Mouse (Mus musculus) megakaryocyte, embryonic 14.5 days (primary cell): ENCODE results near the gene Evl. TPM values are rescaled to one million over a fixed set of nuclear protein-coding genes. Genes with fewer than 3 reads are reported as not detected.
"Not testable (repeated sequence)": the region's sequence is repeated elsewhere in the genome, so short reads cannot be mapped to it uniquely, and the experiment has no call there.

ENCODE experiments used
- H3K27me3 ChIP-seq: replicated peaks from 2 replicates; pipeline ENCODE3; 2012; ENCODE audit warnings: inconsistent platforms
- H3K36me3 ChIP-seq: replicated peaks from 2 replicates; pipeline ENCODE3; 2012; ENCODE audit warnings: low read length, inconsistent platforms, mixed read lengths
- H3K4me1 ChIP-seq: 2 replicates; pipeline ENCODE4 v1.6.1; 2012; ENCODE audit warnings: inconsistent platforms
- H3K4me3 ChIP-seq: replicated peaks from 2 replicates; pipeline ENCODE3; 2012; ENCODE audit warnings: moderate library complexity, mild to moderate bottlenecking, inconsistent platforms
- H3K9me3 ChIP-seq: 2 replicates; pipeline ENCODE4 v1.6.1; 2012; ENCODE audit warnings: inconsistent platforms
- FLI1 ChIP-seq: IDR thresholded peaks from 2 replicates; pipeline ENCODE4 v1.6.1; 2012; ENCODE audit warnings: low read length, inconsistent platforms, mixed read lengths
- GATA1 ChIP-seq: IDR thresholded peaks from 3 replicates; pipeline ENCODE4 v1.6.1; 2012; ENCODE audit warnings: mixed read lengths, low read length, inconsistent platforms, borderline replicate concordance
- polyA plus RNA-seq: library from polyadenylated mRNA; stranded (reverse); fragments of >175 nt; gene quantifications from 2 replicates; pipeline ENCODE4 v1.2.3, GENCODE M21; 2012; ENCODE audit warnings: low replicate concordance; ENCODE audit not compliant: insufficient read depth

The Evl gene
- polyA plus RNA-seq: 10.7 and 77.2 TPM in 2 replicates

GRCm38 (mm10) chr12:108554120-108554841, at the start of gene Evl:
Gene Evl (plus strand): TSS chr12:108554720.
- peaks cover 13% of the 10 kb centered on the region for H3K4me1 ChIP-seq
- no peaks in the 10 kb centered on the region for H3K9me3 ChIP-seq
- TF ChIP-seq GATA1: no peak
- TF ChIP-seq FLI1: no peak
- peaks cover 73% of the 10 kb centered on the region for H3K27me3 ChIP-seq
- peak within 1 kb of the TSS; percentile 90 for H3K4me3 ChIP-seq
- no peaks in the 10 kb centered on the region for H3K36me3 ChIP-seq

- Histone ChIP-seq H3K9me3 (0 out of 2 replicates have a peak, but pooled peaks cover 5% of the 10 kb centered on the region), H3K4me1 (peaks cover 13% of the 10 kb centered on the region; the same call in 1 of the 2 replicates), H3K36me3 (no peaks in the 10 kb centered on the region), H3K4me3 (no peak overlapping the region), H3K27me3 (peaks cover 28% of the 10 kb centered on the region)
- TF ChIP-seq GATA1: no peak
- TF ChIP-seq FLI1: no peak
Observed at GRCm38 (mm10) chr12:108505846-108506245, 48.7 kb upstream of the Evl start.

- not testable (repeated sequence) for H3K9me3 ChIP-seq, H3K36me3 ChIP-seq, H3K4me3 ChIP-seq
- peaks cover 32% of the 10 kb centered on the region for H3K27me3 ChIP-seq
- H3K4me1 ChIP-seq: peaks cover 13% of the 10 kb centered on the region; the same call in 1 of the 2 replicates
Observed at GRCm38 (mm10) chr12:108507046-108507445, 47.5 kb upstream of the Evl start.

- Histone ChIP-seq H3K27me3 (peaks cover 33% of the 10 kb centered on the region), H3K4me3 (no peak overlapping the region), H3K36me3 (no peaks in the 10 kb centered on the region), H3K9me3 (no peaks in the 10 kb centered on the region), H3K4me1 (no peaks in the 10 kb centered on the region)
- no peak for TF ChIP-seq FLI1
- no peak for TF ChIP-seq GATA1
Observed at GRCm38 (mm10) chr12:108510571-108510970, 43.9 kb upstream of the Evl start.

GRCm38 (mm10) chr12:108511009-108511408, 43.5 kb upstream of the Evl start:
- TF ChIP-seq FLI1: no peak
- TF ChIP-seq GATA1: no peak
- H3K36me3 ChIP-seq: no peaks in the 10 kb centered on the region
- no peak overlapping the region for H3K4me3 ChIP-seq
- H3K27me3 ChIP-seq: peaks cover 36% of the 10 kb centered on the region
- no peaks in the 10 kb centered on the region for H3K9me3 ChIP-seq
- H3K4me1 ChIP-seq: no peaks in the 10 kb centered on the region

GRCm38 (mm10) chr12:108515464-108515863, 39.1 kb upstream of the Evl start:
- no peaks in the 10 kb centered on the region for H3K9me3 ChIP-seq
- no peaks in the 10 kb centered on the region for H3K36me3 ChIP-seq
- peaks cover 41% of the 10 kb centered on the region for H3K27me3 ChIP-seq
- H3K4me3 ChIP-seq: no peak overlapping the region
- H3K4me1 ChIP-seq: no peaks in the 10 kb centered on the region
- TF ChIP-seq FLI1: no peak
- no peak for TF ChIP-seq GATA1

GRCm38 (mm10) chr12:108519374-108519773, 35.1 kb upstream of the Evl start:
- Histone ChIP-seq H3K4me1 (no peaks in the 10 kb centered on the region), H3K4me3 (no peak overlapping the region), H3K36me3 (no peaks in the 10 kb centered on the region), H3K9me3 (0 out of 2 replicates have a peak, but pooled peaks cover 2% of the 10 kb centered on the region), H3K27me3 (peaks cover 23% of the 10 kb centered on the region)
- TF ChIP-seq FLI1 (no peak), GATA1 (no peak)

GRCm38 (mm10) chr12:108529214-108529613, 25.3 kb upstream of the Evl start:
- Histone ChIP-seq H3K27me3 (peaks cover 31% of the 10 kb centered on the region), H3K4me3 (no peak overlapping the region), H3K9me3 (no peaks in the 10 kb centered on the region), H3K4me1 (peaks cover 7% of the 10 kb centered on the region), H3K36me3 (no peaks in the 10 kb centered on the region)
- TF ChIP-seq FLI1: no peak
- no peak for TF ChIP-seq GATA1

- Histone ChIP-seq H3K27me3 (peaks cover 43% of the 10 kb centered on the region), H3K36me3 (no peaks in the 10 kb centered on the region), H3K9me3 (no peaks in the 10 kb centered on the region), H3K4me3 (no peak overlapping the region), H3K4me1 (peaks cover 10% of the 10 kb centered on the region)
- TF ChIP-seq FLI1: no peak
- no peak for TF ChIP-seq GATA1
Observed at GRCm38 (mm10) chr12:108534484-108534883, 20.0 kb upstream of the Evl start.

GRCm38 (mm10) chr12:108536461-108536860, 18.1 kb upstream of the Evl start:
- peaks cover 38% of the 10 kb centered on the region for H3K27me3 ChIP-seq
- H3K9me3 ChIP-seq: no peaks in the 10 kb centered on the region

More at GRCm38 (mm10) chr12:108536461-108536860, 18.1 kb upstream of the Evl start:
- Histone ChIP-seq H3K4me1 (peaks cover 10% of the 10 kb centered on the region), H3K36me3 (no peaks in the 10 kb centered on the region), H3K4me3 (no peak overlapping the region)
- TF ChIP-seq GATA1 (no peak), FLI1 (no peak)
